Mouse (Mus musculus) stomach, postnatal 0 days (tissue): ENCODE measurements around the gene Gpr174.

Experiments
- CTCF ChIP-seq: IDR thresholded peaks from 2 replicates; pipeline ENCODE4 v1.5.1; 2016; ENCODE audit warnings: antibody characterized with exemption, low read depth, mild to moderate bottlenecking, moderate library complexity
- EP300 ChIP-seq: optimal IDR thresholded peaks from 2 replicates; pipeline ENCODE3; 2016; ENCODE audit warnings: antibody characterized with exemption

- TF ChIP-seq CTCF (no peak), EP300 (no peak)
Observed at GRCm38 (mm10) chrX:107224846-107225245, 30.8 kb upstream of the Gpr174 start.
